Mouse (Mus musculus): Measurements from ENCODE around the gene Nemf.

DNA sequence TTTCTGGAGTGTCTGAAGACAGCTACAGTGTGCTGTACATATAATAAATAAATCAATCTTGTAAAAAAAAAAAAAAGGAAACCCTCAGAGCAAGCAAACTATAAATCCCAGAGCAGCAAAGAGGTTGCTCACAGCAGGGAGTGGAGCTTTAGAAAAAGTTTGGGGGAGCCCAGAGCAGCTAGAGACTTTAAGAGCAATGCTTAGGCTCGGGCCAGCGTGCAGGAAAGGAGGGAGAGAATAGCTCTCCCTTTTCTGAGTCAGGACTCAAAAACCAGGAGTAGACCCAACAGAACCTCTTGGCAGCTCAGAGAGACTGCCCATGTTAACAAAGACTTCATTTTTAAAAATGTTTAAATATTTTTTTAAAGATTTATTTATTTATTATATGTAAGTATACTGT lies 88.0 kb downstream of the Nemf start:
- no peak for TF ChIP-seq MYOD1 (IDR thresholded peaks at IDR 0.05; ENCODE audit: control insufficient read depth, insufficient read length, low read depth)
- TF ChIP-seq CTCF (IDR thresholded peaks at IDR 0.05; ENCODE audit: control insufficient read depth, insufficient read depth, insufficient read length) = no peak
- no peak for TF ChIP-seq MAX (IDR thresholded peaks at IDR 0.05)
- no peak for TF ChIP-seq USF1 (IDR thresholded peaks at IDR 0.05; ENCODE audit: low read depth)
- no peak for TF ChIP-seq MYOG (IDR thresholded peaks at IDR 0.05; ENCODE audit: control insufficient read depth, extremely low read depth, insufficient read length)
